Mouse (Mus musculus) hematopoietic stem cell, adult 5-6 weeks (primary cell): ENCODE measurements at regions not wholly inside any gene's neighbourhood (a gene's known extent, or its start where the extent isn't known, plus 50 kb on each side); places are given as distances from the start of the nearest gene placed in this dataset.

ENCODE experiments used
- ATAC-seq, 2 experiments: fragments of 125-278 bp in 1 of 2; replicated peaks in 1 of 2; 2 replicates each; pipeline ENCODE4 v1.8.0; 2016 to 2017; ENCODE audit warnings: inconsistent platforms in 2 of 2, mild to moderate bottlenecking in 2 of 2, moderate number of reproducible peaks in 2 of 2, low read depth in 1 of 2, moderate TSS enrichment in 1 of 2; ENCODE audit not compliant: low FRiP score in 2 of 2, poor library complexity in 2 of 2, severe bottlenecking in 2 of 2, insufficient read depth in 1 of 2, low TSS enrichment in 1 of 2

DNA sequence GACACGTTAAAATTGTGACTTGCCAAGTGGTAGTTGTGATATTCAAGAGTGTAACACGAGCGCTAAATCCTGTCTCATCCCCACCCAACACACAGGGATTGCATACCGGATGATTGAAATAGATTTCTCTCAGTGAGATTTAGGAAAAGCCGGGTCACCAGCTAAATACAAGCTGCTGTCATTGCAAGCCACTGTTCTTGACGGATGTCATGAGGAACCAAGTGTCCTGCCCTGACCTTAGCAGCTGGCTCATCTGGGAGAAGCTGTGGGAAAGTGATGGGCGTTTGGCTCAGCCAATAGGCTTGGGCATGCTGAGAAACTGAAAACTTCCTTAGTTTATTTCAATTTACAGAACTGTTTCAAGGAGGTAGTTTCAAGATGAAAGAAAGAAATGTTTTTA lies 164.4 kb upstream of the Jmjd1c start:
- no peak for ATAC-seq

- ATAC-seq: peak; percentile 64 to 78
Measured at GRCm38 (mm10) chr10:66932544-66932943, 163.4 kb upstream of the Jmjd1c start.

DNA sequence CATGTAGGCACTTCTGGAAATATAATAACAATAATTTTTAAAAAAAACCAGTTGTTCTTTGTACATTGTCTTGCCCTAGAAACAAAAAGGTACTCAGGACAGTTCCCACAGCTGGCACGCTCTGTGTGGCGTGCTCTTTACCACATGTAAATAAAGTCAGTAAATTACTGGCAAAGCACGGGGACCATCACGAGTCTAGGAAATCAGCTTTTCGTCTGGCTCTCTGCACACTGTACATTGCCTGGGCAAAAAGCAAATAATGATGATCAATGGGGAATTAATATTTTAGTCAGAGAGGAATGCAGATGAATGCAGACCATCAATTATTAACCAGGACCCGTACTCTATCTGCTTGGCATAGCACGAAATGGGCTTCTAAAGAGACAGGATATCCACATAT lies 162.2 kb upstream of the Jmjd1c start:
- no peak for ATAC-seq

GRCm38 (mm10) chr10:66935731-66936130 lies 160.2 kb upstream of the Jmjd1c start:
- ATAC-seq: no peak

DNA sequence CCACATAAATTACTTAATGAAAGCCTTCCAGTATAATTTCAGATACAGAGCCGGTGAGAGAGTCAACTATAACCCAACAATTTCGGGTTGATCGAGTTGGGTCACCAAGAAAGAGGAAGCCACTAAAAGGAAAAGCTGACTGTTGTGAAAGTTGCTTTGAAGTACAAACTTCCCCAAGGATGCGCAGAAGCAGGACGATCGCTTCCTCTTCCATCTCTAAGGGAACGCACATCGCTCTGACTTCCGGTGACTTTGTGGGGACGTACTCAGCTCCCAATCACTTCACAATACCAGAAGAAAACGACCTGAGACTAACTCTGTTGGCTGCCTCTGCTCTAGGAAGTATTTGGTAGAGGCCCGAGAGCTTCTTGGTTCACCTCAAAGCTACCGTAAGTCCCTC lies 158.8 kb upstream of the Jmjd1c start:
- ATAC-seq: peak; percentile 24 to 70

GRCm38 (mm10) chr10:66940368-66940767 lies 155.6 kb upstream of the Jmjd1c start:
- peak in 1 of 2 experiments; percentile 19; a peak in 1 of 4 replicates for ATAC-seq

DNA sequence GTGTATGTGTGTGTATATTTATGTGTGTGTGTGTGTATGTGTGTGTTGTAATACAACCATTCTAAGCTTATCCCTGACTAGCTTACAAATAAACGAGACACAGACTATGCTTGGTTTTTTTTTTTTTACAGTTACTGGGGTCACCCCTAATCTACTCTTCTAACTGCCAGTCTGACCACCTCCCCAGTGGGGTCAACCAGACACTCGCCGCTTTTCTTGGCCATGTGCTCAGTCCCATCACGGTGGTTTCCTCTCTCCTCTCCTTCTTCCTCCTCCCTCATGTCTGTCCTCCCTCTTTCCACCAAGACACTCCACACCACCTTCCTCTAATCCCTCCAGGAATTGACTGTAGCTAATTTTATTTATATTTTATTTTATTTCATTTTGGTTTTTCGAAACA lies 155.0 kb upstream of the Jmjd1c start:
- no peak for ATAC-seq

GRCm38 (mm10) chr10:66941974-66942373 lies 154.0 kb upstream of the Jmjd1c start:
- ATAC-seq: no peak

- no peak for ATAC-seq
Measured at GRCm38 (mm10) chr10:66943875-66944274, 152.1 kb upstream of the Jmjd1c start.

DNA sequence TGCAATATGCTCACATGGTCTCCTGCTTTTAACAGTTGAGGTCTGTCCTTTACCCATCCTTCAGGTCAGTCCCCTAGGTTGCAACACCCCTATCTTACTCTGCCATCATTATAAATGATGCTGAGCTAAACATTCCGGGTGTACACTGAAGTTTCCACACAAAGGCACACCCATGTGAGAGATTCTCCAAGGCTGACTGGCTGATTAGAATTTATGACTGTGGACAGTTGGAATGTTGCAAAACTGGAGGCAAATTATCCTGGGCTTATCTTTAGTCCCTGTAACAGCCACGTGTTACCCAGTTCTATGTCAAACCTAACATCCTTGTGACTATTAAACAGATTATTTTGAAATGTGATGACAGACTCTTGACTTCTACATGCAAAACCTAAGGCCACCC lies 149.8 kb upstream of the Jmjd1c start:
- no peak for ATAC-seq

DNA sequence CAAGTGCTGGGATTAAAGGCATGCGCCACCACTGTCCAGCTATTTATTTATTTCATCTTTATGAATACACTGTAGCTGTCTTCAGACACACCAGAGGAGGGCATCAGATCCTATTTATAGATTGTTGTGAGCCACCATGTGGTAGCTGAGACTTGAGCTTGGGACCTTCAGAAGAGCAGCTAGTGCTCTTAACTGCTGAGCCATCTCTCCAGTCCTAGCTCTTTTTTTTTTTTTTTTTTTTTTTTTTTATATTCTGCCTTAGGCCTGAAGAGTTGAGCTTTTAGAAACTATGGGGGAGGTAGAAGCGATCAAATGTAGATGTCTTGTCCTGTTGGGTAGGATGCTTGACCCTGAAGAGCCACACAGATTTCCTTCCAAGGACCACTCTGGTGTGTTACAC lies 147.6 kb upstream of the Jmjd1c start:
- no peak for ATAC-seq

DNA sequence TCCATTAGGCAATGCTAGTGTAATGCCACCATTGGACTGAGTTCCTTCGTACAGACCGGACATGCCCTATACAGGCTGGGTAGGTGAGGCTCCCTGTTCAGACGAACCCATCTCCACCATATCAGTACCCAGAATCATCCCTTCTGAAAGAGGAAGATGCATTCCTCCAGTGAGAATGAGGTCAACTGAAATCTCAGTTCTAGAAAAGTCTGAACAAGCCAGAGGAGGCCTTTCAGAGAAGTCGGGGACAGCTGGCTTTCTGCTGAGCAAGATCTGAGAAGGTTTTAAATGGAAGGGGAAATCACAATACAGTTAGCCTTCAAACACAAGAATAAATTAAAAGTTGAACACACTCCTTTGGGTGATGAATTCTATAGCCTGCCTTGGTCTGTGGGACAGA lies 145.5 kb upstream of the Jmjd1c start:
- ATAC-seq: no peak

DNA sequence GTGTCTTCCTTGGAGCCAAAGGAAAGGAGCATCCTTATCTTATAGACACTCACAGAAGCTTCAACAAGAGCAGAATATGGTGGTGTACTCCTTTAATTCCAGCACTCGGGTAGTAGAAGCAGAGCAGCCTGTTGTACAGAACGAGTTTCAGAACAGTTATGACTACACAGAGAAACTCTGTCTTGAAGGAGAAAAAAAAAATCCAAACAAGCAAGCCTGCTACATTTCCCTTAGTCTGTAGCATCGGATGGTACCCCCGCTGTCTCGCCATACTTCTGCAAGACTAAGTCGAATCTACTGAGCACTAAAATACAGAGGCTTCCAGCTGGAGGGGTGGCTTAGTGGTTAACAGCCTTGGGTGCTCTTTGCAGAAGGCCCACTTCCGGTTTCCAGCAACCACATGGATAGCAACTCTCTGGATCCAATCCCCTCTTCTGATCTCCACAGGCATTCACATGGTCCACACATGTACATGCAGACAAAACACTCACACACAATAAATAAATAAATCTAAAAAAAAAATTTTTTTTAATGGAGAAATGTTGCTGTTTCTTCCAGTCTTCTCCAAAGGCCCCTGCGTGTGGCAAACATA lies 144.6 kb upstream of the Jmjd1c start:
- ATAC-seq: no peak

DNA sequence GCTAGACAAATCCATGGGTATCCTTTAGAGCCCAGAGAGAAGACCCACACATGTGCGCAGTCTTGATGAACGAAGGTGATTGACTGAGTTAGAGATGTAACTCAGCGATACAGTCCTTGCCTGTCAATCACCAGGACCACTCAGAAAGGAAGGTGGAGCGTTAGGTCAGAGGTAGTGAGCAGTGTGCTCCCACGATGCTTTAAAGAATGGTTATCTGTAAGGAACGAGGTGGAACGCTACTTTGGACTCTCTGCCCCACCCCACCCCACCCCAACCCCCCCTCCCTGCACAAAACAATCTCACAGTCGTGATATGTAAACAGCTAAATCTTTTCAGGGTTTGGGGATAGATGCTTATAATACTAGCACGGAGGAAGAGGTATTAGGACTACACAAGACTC lies 144.0 kb upstream of the Jmjd1c start:
- no peak for ATAC-seq

GRCm38 (mm10) chr10:66953248-66953975 lies 142.5 kb upstream of the Jmjd1c start:
- peak; percentile 70 to 77 for ATAC-seq

- ATAC-seq: peak; percentile 12 to 25; a peak in 1 of 4 replicates
Measured at GRCm38 (mm10) chr10:66953976-66954505, 141.9 kb upstream of the Jmjd1c start.

- no peak for ATAC-seq
Measured at GRCm38 (mm10) chr10:66955430-66955829, 140.5 kb upstream of the Jmjd1c start.

GRCm38 (mm10) chr10:66956619-66957018 lies 139.3 kb upstream of the Jmjd1c start:
- ATAC-seq: no peak

DNA sequence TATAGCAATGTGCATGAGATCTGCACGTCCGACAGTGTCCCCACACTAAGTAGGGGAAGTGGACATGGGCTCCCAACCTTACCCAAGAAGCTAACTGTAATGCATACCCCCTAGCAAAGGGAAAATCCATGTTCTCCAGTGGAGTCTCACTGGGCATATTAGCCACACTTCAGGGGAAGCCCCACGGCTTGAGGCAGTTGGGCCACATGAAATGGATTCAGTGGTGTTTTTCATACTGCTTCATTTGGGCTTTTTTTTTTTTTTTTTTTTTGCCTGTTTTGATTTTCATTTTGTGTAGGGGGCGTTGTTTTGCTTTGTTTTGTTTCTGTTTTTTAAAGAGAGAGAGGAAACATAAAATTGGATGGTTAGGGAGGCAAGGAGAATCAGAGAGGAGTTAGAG lies 138.6 kb upstream of the Jmjd1c start:
- ATAC-seq: no peak
